Comparison of ENCODE assay signal across 22 mouse cellular contexts in genomic region chr1:172197146-172197545, GRCm38 (mm10). TPM values are rescaled to one million over a fixed set of nuclear protein-coding genes. Genes with fewer than 3 reads are reported as not detected.
DNase-seq lines count a peak whose midpoint lies in the region; ATAC-seq and TF ChIP-seq lines count a peak whose summit lies in the region.
"Had no signal": no experiment of that assay in that cellular context is flagged by ENCODE, and none has a peak within 500 bp of the region (broad histone marks: within the 10 kb centered on the region; RNA-seq: fewer than 3 reads in every experiment).

No protein-coding gene starts in this region.

- H3K9ac ChIP-seq in forebrain, embryonic 12.5 days: no peak overlapping the region
- H3K9ac ChIP-seq in forebrain, postnatal 0 days: no peak overlapping the region
- no peak overlapping the region for H3K9ac ChIP-seq in liver, embryonic 11.5 days (ENCODE audit: low read depth, low read length)
- H3K9ac ChIP-seq in stomach, postnatal 0 days (ENCODE audit: low read length): no peak overlapping the region
- H3K9ac ChIP-seq: embryonic facial prominence, embryonic 15.5 days; forebrain, embryonic 15.5 days; heart, embryonic 15.5 days; hindbrain, embryonic 14.5 days had no signal

- H3K36me3 ChIP-seq in forebrain, embryonic 12.5 days (replicated peaks): peaks cover 75% of the 10 kb centered on the region
- peaks cover 72% of the 10 kb centered on the region for H3K36me3 ChIP-seq in forebrain, postnatal 0 days (ENCODE audit: insufficient read depth)
- H3K36me3 ChIP-seq in liver, embryonic 11.5 days (ENCODE audit: control insufficient read depth, insufficient read depth, low read length): peaks cover 54% of the 10 kb centered on the region
- H3K36me3 ChIP-seq in stomach, postnatal 0 days (ENCODE audit: control insufficient read depth, insufficient read depth, low read length): peaks cover 22% of the 10 kb centered on the region

- TF ChIP-seq EP300 in stomach, postnatal 0 days (optimal IDR thresholded peaks at IDR 0.05): no peak

- H3K4me3 ChIP-seq in forebrain, embryonic 12.5 days (replicated peaks): no peak overlapping the region
- H3K4me3 ChIP-seq in forebrain, postnatal 0 days (ENCODE audit: low read depth, low read length): no peak overlapping the region
- H3K4me3 ChIP-seq in layer of hippocampus, adult 2 months: no peak overlapping the region
- H3K4me3 ChIP-seq in embryonic fibroblast, embryonic 13.5 days (ENCODE audit: insufficient read depth, low read length): no peak overlapping the region
- no peak overlapping the region for H3K4me3 ChIP-seq in liver, embryonic 11.5 days (ENCODE audit: low read depth, low read length)
- H3K4me3 ChIP-seq in stomach, postnatal 0 days (ENCODE audit: low read depth, low read length): no peak overlapping the region
- H3K4me3 ChIP-seq: embryonic facial prominence, embryonic 15.5 days; forebrain, embryonic 15.5 days; heart, embryonic 15.5 days; hindbrain, embryonic 10.5 days had no signal

- DNase-seq in forebrain, postnatal 0 days: no peak
- DNase-seq in layer of hippocampus, adult 2 months (ENCODE audit: low spot score in 2 of 2): no peak
- no peak for DNase-seq in layer of hippocampus, adult 18-20 months (ENCODE audit: low spot score in 2 of 2)
- DNase-seq in liver, embryonic 11.5 days (ENCODE audit: low spot score): no peak
- DNase-seq in stomach, postnatal 0 days (ENCODE audit: low spot score): no peak
- DNase-seq: adrenal gland, postnatal 14 days; gastrocnemius, postnatal 25 days; heart, postnatal 14 days; kidney, adult 2 months had no signal

- H3K9me3 ChIP-seq in forebrain, embryonic 12.5 days: no peaks in the 10 kb centered on the region
- H3K9me3 ChIP-seq in forebrain, postnatal 0 days (ENCODE audit: low read length): no peaks in the 10 kb centered on the region
- H3K9me3 ChIP-seq in liver, embryonic 11.5 days (ENCODE audit: control insufficient read depth, low read length): no peaks in the 10 kb centered on the region
- no peaks in the 10 kb centered on the region for H3K9me3 ChIP-seq in stomach, postnatal 0 days (ENCODE audit: control insufficient read depth, low read length)
- H3K9me3 ChIP-seq: embryonic facial prominence, embryonic 15.5 days; forebrain, embryonic 15.5 days; heart, embryonic 15.5 days; hindbrain, embryonic 10.5 days had no signal

- no peak overlapping the region for H3K4me2 ChIP-seq in forebrain, embryonic 12.5 days
- no peak overlapping the region for H3K4me2 ChIP-seq in forebrain, postnatal 0 days (ENCODE audit: low read depth)
- H3K4me2 ChIP-seq in liver, embryonic 11.5 days: no peak overlapping the region
- no peak overlapping the region for H3K4me2 ChIP-seq in stomach, postnatal 0 days (replicated peaks; ENCODE audit: low read depth)
- H3K4me2 ChIP-seq: embryonic facial prominence, embryonic 15.5 days; forebrain, embryonic 15.5 days; heart, embryonic 11.5 days; heart, embryonic 15.5 days; hindbrain, embryonic 14.5 days had no signal

- peak overlapping the region; percentile 59; the same call in 1 of the 2 replicates for H3K27ac ChIP-seq in forebrain, embryonic 12.5 days
- H3K27ac ChIP-seq in forebrain, postnatal 0 days (ENCODE audit: low read depth, low read length): no peak overlapping the region
- H3K27ac ChIP-seq in layer of hippocampus, adult 2 months: peak overlapping the region; percentile 68
- no peak overlapping the region for H3K27ac ChIP-seq in embryonic fibroblast, embryonic 13.5 days (ENCODE audit: insufficient read depth, low read length)
- no peak overlapping the region for H3K27ac ChIP-seq in liver, embryonic 11.5 days (ENCODE audit: low read depth, low read length)
- no peak overlapping the region for H3K27ac ChIP-seq in stomach, postnatal 0 days (replicated peaks)
- H3K27ac ChIP-seq: embryonic facial prominence, embryonic 15.5 days; heart, embryonic 15.5 days; hindbrain, embryonic 10.5 days; hindbrain, embryonic 14.5 days had no signal

- no peak for TF ChIP-seq CTCF in forebrain, postnatal 0 days (IDR thresholded peaks at IDR 0.05; ENCODE audit: low read depth)
- TF ChIP-seq CTCF in layer of hippocampus, adult 2 months (conservative IDR thresholded peaks at IDR 0.05): no peak
- TF ChIP-seq CTCF in embryonic fibroblast, embryonic 13.5 days (IDR thresholded peaks at IDR 0.05; ENCODE audit: borderline replicate concordance, insufficient read depth, low read length): no peak
- no peak for TF ChIP-seq CTCF in stomach, postnatal 0 days (IDR thresholded peaks at IDR 0.05; ENCODE audit: low read depth)

- WGBS in forebrain, embryonic 12.5 days: 87% methylated on average over 3 of the region's 3 CpGs
- WGBS in forebrain, postnatal 0 days: 85% methylated on average over 3 of the region's 3 CpGs
- WGBS in liver, embryonic 11.5 days: 81% methylated on average over 3 of the region's 3 CpGs
- WGBS in stomach, postnatal 0 days: 82% methylated on average over 3 of the region's 3 CpGs

- 0 out of 2 replicates have a peak, but pooled peaks have one; percentile 7 for TF ChIP-seq POLR2A in embryonic fibroblast, embryonic 13.5 days (IDR thresholded peaks at IDR 0.05; ENCODE audit: low read depth, low read length)

- no peak for ATAC-seq in forebrain, embryonic 12.5 days (ENCODE audit: low FRiP score)
- no peak for ATAC-seq in forebrain, postnatal 0 days
- ATAC-seq in CD4-positive, CD25-positive, alpha-beta regulatory T cell, adult 4 months: peak; percentile 43
- ATAC-seq in liver, embryonic 11.5 days (replicated peaks; ENCODE audit: low FRiP score): no peak
- ATAC-seq in stomach, postnatal 0 days (ENCODE audit: low FRiP score, low TSS enrichment): no peak
- ATAC-seq: activated CD4-positive, CD25-positive, alpha-beta regulatory T cell, adult 4 months; forebrain, embryonic 15.5 days; intestine, embryonic 16.5 days had no signal

- H3K27me3 ChIP-seq in forebrain, embryonic 12.5 days: no peaks in the 10 kb centered on the region
- H3K27me3 ChIP-seq in forebrain, postnatal 0 days (ENCODE audit: insufficient read depth, low read length): no peaks in the 10 kb centered on the region
- H3K27me3 ChIP-seq in liver, embryonic 11.5 days (replicated peaks; ENCODE audit: control insufficient read depth, insufficient read depth, low read length): no peaks in the 10 kb centered on the region
- H3K27me3 ChIP-seq in stomach, postnatal 0 days (ENCODE audit: control insufficient read depth, insufficient read depth, low read length): no peaks in the 10 kb centered on the region
- H3K27me3 ChIP-seq: embryonic facial prominence, embryonic 15.5 days; forebrain, embryonic 15.5 days; heart, embryonic 15.5 days had no signal

- H3K4me1 ChIP-seq in forebrain, embryonic 12.5 days: peaks cover 42% of the 10 kb centered on the region
- peaks cover 22% of the 10 kb centered on the region for H3K4me1 ChIP-seq in forebrain, postnatal 0 days (ENCODE audit: insufficient read depth)
- peaks cover 10% of the 10 kb centered on the region for H3K4me1 ChIP-seq in embryonic fibroblast, embryonic 13.5 days (ENCODE audit: control insufficient read depth, insufficient read depth, low read length)
- peaks cover 2% of the 10 kb centered on the region; the same call in 1 of the 2 replicates for H3K4me1 ChIP-seq in liver, embryonic 11.5 days (replicated peaks; ENCODE audit: control insufficient read depth, insufficient read depth, low read length)
- H3K4me1 ChIP-seq in stomach, postnatal 0 days (replicated peaks; ENCODE audit: control insufficient read depth, insufficient read depth): peaks cover 9% of the 10 kb centered on the region

RNA-seq across cellular contexts. Expression of gene Pea15a, which starts 9.5 kb away (rescaled TPM):
- 405 and 443 TPM in 2 replicates for polyA plus RNA-seq in forebrain, embryonic 12.5 days (2016; fragmentation: Nextera tagmentation; extraction: Ambion mirVana)
- 265 and 281 TPM in 2 replicates for total RNA-seq in forebrain, postnatal 0 days (2014; rRNA removed)
- polyA plus RNA-seq in forebrain, postnatal 0 days (2015; fragmentation: Nextera tagmentation; extraction: Ambion mirVana): 412 and 475 TPM in 2 replicates
- total RNA-seq in layer of hippocampus, adult 2 months (2021): 100 to 1,000 TPM; 421 to 428 TPM
- 100 to 1,000 TPM; 445 to 478 TPM for total RNA-seq in layer of hippocampus, adult 18-20 months (2021)
- 10 to 100 TPM; 55.4 to 76.7 TPM for polyA plus RNA-seq in CD4-positive, CD25-positive, alpha-beta regulatory T cell, adult 4 months (2017; shearing (Covaris generic))
- 140 and 154 TPM in 2 replicates for polyA plus RNA-seq in embryonic fibroblast, embryonic 13.5 days (2011; ENCODE audit: insufficient read length, low read depth, missing spikeins)
- polyA plus RNA-seq in liver, embryonic 11.5 days (2014; fragmentation: Nextera tagmentation; extraction: Ambion mirVana): 43.4 and 44.8 TPM in 2 replicates
- 79.4 and 81.6 TPM in 2 replicates for polyA plus RNA-seq in stomach, postnatal 0 days (2015; fragmentation: Nextera tagmentation; extraction: Ambion mirVana)

RNA-seq across cellular contexts. Expression of gene Casq1, which starts 22.5 kb away (rescaled TPM):
- polyA plus RNA-seq in forebrain, embryonic 12.5 days (2016; fragmentation: Nextera tagmentation; extraction: Ambion mirVana): 1.6 and 2.3 TPM in 2 replicates
- 0.76 and 2.2 TPM in 2 replicates for total RNA-seq in forebrain, postnatal 0 days (2014; rRNA removed)
- polyA plus RNA-seq in forebrain, postnatal 0 days (2015; fragmentation: Nextera tagmentation; extraction: Ambion mirVana): 3.3 and 3.5 TPM in 2 replicates
- under 1 TPM; 0.37 to 0.51 TPM for total RNA-seq in layer of hippocampus, adult 2 months (2021)
- total RNA-seq in layer of hippocampus, adult 18-20 months (2021): under 1 TPM; 0.54 to 0.71 TPM
- not detected for polyA plus RNA-seq in CD4-positive, CD25-positive, alpha-beta regulatory T cell, adult 4 months (2017; shearing (Covaris generic))
- not detected in 2 replicates for polyA plus RNA-seq in embryonic fibroblast, embryonic 13.5 days (2011; ENCODE audit: insufficient read length, low read depth, missing spikeins)
- polyA plus RNA-seq in liver, embryonic 11.5 days (2014; fragmentation: Nextera tagmentation; extraction: Ambion mirVana): 2.2 and 4.1 TPM in 2 replicates
- 9.8 and 9.9 TPM in 2 replicates for polyA plus RNA-seq in stomach, postnatal 0 days (2015; fragmentation: Nextera tagmentation; extraction: Ambion mirVana)
- total RNA-seq: granulocyte monocyte progenitor cell, adult 5-6 weeks; MEL had no signal
- polyA plus RNA-seq: activated CD4-positive, CD25-positive, alpha-beta regulatory T cell, adult 4 months had no signal

RNA-seq across cellular contexts. Expression of gene Dcaf8, which starts 49.3 kb away (rescaled TPM):
- polyA plus RNA-seq in forebrain, embryonic 12.5 days (2016; fragmentation: Nextera tagmentation; extraction: Ambion mirVana): 139 and 143 TPM in 2 replicates
- 66.8 and 76.8 TPM in 2 replicates for total RNA-seq in forebrain, postnatal 0 days (2014; rRNA removed)
- 49.4 and 62.7 TPM in 2 replicates for polyA plus RNA-seq in forebrain, postnatal 0 days (2015; fragmentation: Nextera tagmentation; extraction: Ambion mirVana)
- total RNA-seq in layer of hippocampus, adult 2 months (2021): 100 to 1,000 TPM; 114 to 116 TPM
- 100 to 1,000 TPM; 111 to 115 TPM for total RNA-seq in layer of hippocampus, adult 18-20 months (2021)
- 100 to 1,000 TPM in 1 of 2 experiments, 10 to 100 TPM in 1; 76.5 to 132 TPM for polyA plus RNA-seq in CD4-positive, CD25-positive, alpha-beta regulatory T cell, adult 4 months (2017; shearing (Covaris generic))
- polyA plus RNA-seq in embryonic fibroblast, embryonic 13.5 days (2011; ENCODE audit: insufficient read length, low read depth, missing spikeins): 73.1 and 83.4 TPM in 2 replicates
- polyA plus RNA-seq in liver, embryonic 11.5 days (2014; fragmentation: Nextera tagmentation; extraction: Ambion mirVana): 89.2 and 102 TPM in 2 replicates
- 57.0 and 59.8 TPM in 2 replicates for polyA plus RNA-seq in stomach, postnatal 0 days (2015; fragmentation: Nextera tagmentation; extraction: Ambion mirVana)

Comparison
In these comparisons a context has a peak if more than half of its experiments do, and no peak if none do; other contexts are left out.
1. H3K27ac ChIP-seq: peak in forebrain, embryonic 12.5 days (single experiment) and layer of hippocampus, adult 2 months (single experiment); none in forebrain, postnatal 0 days (single experiment), embryonic fibroblast, embryonic 13.5 days (single experiment), liver, embryonic 11.5 days (single experiment) and stomach, postnatal 0 days (single experiment).